Mouse (Mus musculus) kidney, adult 2 months (tissue): Measurements from ENCODE around the gene Ap2a1.

Experiments
- CTCF ChIP-seq: fragments of 200-500 bp; conservative IDR thresholded peaks from 2 replicates; pipeline ENCODE4 v1.5.1; 2011; ENCODE audit warnings: low read depth, mild to moderate bottlenecking, control low read depth, low read length, moderate library complexity, mixed read lengths; ENCODE audit not compliant: insufficient read depth, insufficient read length
- POLR2A ChIP-seq: fragments of 200-500 bp; IDR thresholded peaks from one replicate; pipeline ENCODE4 v1.6.1; 2011; ENCODE audit warnings: low read depth, low read length, control low read depth

- TF ChIP-seq CTCF: no peak
- no peak for TF ChIP-seq POLR2A
Observed at GRCm38 (mm10) chr7:44886964-44887363, 42.3 kb downstream of the Ap2a1 start.
